Mouse (Mus musculus) liver, embryonic 11.5 days (tissue): ENCODE measurements at regions not wholly inside any gene's neighbourhood (a gene's known extent, or its start where the extent isn't known, plus 50 kb on each side); places are given as distances from the start of the nearest gene placed in this dataset.

ENCODE experiments used
- ATAC-seq: fragments of 200-750 bp; cut with Nextera tagmentation; replicated peaks from 2 replicates; pipeline ENCODE4 v1.8.0; 2017; ENCODE audit warnings: moderate number of reproducible peaks, mild to moderate bottlenecking, moderate TSS enrichment, moderate library complexity; ENCODE audit not compliant: low FRiP score
- DNase-seq: peaks from one replicate; pipeline ENCODE4 v3.0.0-alpha.2; 2017; ENCODE audit warnings: low spot score
- H3K27ac ChIP-seq: fragments of 300-500 bp; sonication (generic); 2 replicates; pipeline ENCODE4 v1.5.1; 2014; ENCODE audit warnings: mild to moderate bottlenecking, low read depth, low read length, control low read depth
- H3K27me3 ChIP-seq: fragments of 300-500 bp; sonication (generic); replicated peaks from 2 replicates; pipeline ENCODE4 v1.6.1; 2014; ENCODE audit warnings: low read length, mixed read lengths; ENCODE audit not compliant: control insufficient read depth, insufficient read depth
- H3K36me3 ChIP-seq: fragments of 300-500 bp; sonication (generic); 2 replicates; pipeline ENCODE4 v1.6.1; 2014; ENCODE audit warnings: mild to moderate bottlenecking, low read length, moderate library complexity, mixed read lengths; ENCODE audit not compliant: control insufficient read depth, insufficient read depth
- H3K4me1 ChIP-seq: fragments of 300-500 bp; sonication (generic); replicated peaks from 2 replicates; pipeline ENCODE4 v1.6.1; 2014; ENCODE audit warnings: low read length, mixed read lengths; ENCODE audit not compliant: control insufficient read depth, insufficient read depth
- H3K4me2 ChIP-seq: fragments of 300-500 bp; sonication (generic); 2 replicates; pipeline ENCODE4 v1.6.1; 2014; ENCODE audit warnings: mild to moderate bottlenecking, control low read depth, moderate library complexity
- H3K4me3 ChIP-seq: fragments of 300-500 bp; sonication (generic); 2 replicates; pipeline ENCODE4 v1.5.1; 2014; ENCODE audit warnings: low read depth, low read length, control low read depth
- H3K9ac ChIP-seq: fragments of 300-500 bp; sonication (generic); 2 replicates; pipeline ENCODE4 v1.6.1; 2014; ENCODE audit warnings: low read depth, low read length, control low read depth
- H3K9me3 ChIP-seq: fragments of 300-500 bp; sonication (generic); 2 replicates; pipeline ENCODE4 v1.6.1; 2016; ENCODE audit warnings: low read length, inconsistent platforms, mixed read lengths; ENCODE audit not compliant: control insufficient read depth
- WGBS: fragments of 180-500 bp; shearing (Covaris S2); extraction: QIAGEN DNeasy Blood & Tissue Kit; methylation state at CpG from one replicate; pipeline ENCODE4 v1.1.7; 2014; 5-methylcytosine and 5-hydroxymethylcytosine counted together

- Histone ChIP-seq H3K4me3 (no peak overlapping the region), H3K9ac (no peak overlapping the region), H3K4me2 (no peak overlapping the region), H3K4me1 (no peaks in the 10 kb centered on the region), H3K27me3 (no peaks in the 10 kb centered on the region), H3K27ac (no peak overlapping the region), H3K36me3 (no peaks in the 10 kb centered on the region), H3K9me3 (no peaks in the 10 kb centered on the region)
- 70% methylated on average over 12 of the region's 12 CpGs for WGBS
- ATAC-seq (no peak), DNase-seq (no peak)
Measured at GRCm38 (mm10) chr1:75833071-75833830, 287.2 kb downstream of the Slc4a3 start.

- WGBS = 78% methylated on average over 3 of the region's 3 CpGs
- Histone ChIP-seq H3K27me3 (no peaks in the 10 kb centered on the region), H3K4me3 (no peak overlapping the region)
Measured at GRCm38 (mm10) chr1:75834361-75834760, 288.3 kb downstream of the Slc4a3 start.

GRCm38 (mm10) chr1:75839551-75840223, 293.6 kb downstream of the Slc4a3 start:
- H3K27me3 ChIP-seq = no peaks in the 10 kb centered on the region
- no peaks in the 10 kb centered on the region for H3K9me3 ChIP-seq
- 78% methylated on average over 11 of the region's 11 CpGs for WGBS
- no peaks in the 10 kb centered on the region for H3K36me3 ChIP-seq
- H3K9ac ChIP-seq = no peak overlapping the region
- ATAC-seq = no peak
- H3K4me1 ChIP-seq = no peaks in the 10 kb centered on the region
- H3K27ac ChIP-seq = no peak overlapping the region
- no peak overlapping the region for H3K4me2 ChIP-seq
- H3K4me3 ChIP-seq = no peak overlapping the region
- DNase-seq = no peak

More at GRCm38 (mm10) chr1:75834361-75834760, 288.3 kb downstream of the Slc4a3 start:
- Histone ChIP-seq H3K27ac (no peak overlapping the region), H3K4me1 (no peaks in the 10 kb centered on the region), H3K4me2 (no peak overlapping the region), H3K9ac (no peak overlapping the region), H3K9me3 (no peaks in the 10 kb centered on the region), H3K36me3 (no peaks in the 10 kb centered on the region)
- DNase-seq (no peak), ATAC-seq (no peak)

- no peaks in the 10 kb centered on the region for H3K9me3 ChIP-seq
- 77% methylated on average over 4 of the region's 4 CpGs for WGBS
- no peak overlapping the region for H3K9ac ChIP-seq
- DNase-seq (no peak), ATAC-seq (no peak)
- no peak overlapping the region for H3K4me2 ChIP-seq
- no peak overlapping the region for H3K4me3 ChIP-seq
- no peaks in the 10 kb centered on the region for H3K27me3 ChIP-seq
- no peak overlapping the region for H3K27ac ChIP-seq
- H3K36me3 ChIP-seq = no peaks in the 10 kb centered on the region
- H3K4me1 ChIP-seq = no peaks in the 10 kb centered on the region
Measured at GRCm38 (mm10) chr1:75842396-75842795, 296.3 kb downstream of the Slc4a3 start.

- DNase-seq = no peak
- Histone ChIP-seq H3K4me1 (no peaks in the 10 kb centered on the region), H3K27me3 (no peaks in the 10 kb centered on the region), H3K4me3 (no peak overlapping the region), H3K36me3 (no peaks in the 10 kb centered on the region), H3K27ac (no peak overlapping the region), H3K9me3 (no peaks in the 10 kb centered on the region), H3K4me2 (no peak overlapping the region), H3K9ac (no peak overlapping the region)
- no peak for ATAC-seq
- WGBS = 86% methylated on average over 6 of the region's 6 CpGs
Measured at GRCm38 (mm10) chr1:75843326-75843725, 297.3 kb downstream of the Slc4a3 start.

GRCm38 (mm10) chr1:75844123-75844522, 298.1 kb downstream of the Slc4a3 start:
- 76% methylated on average over 10 of the region's 10 CpGs for WGBS
- Histone ChIP-seq H3K27me3 (no peaks in the 10 kb centered on the region), H3K9me3 (no peaks in the 10 kb centered on the region), H3K36me3 (no peaks in the 10 kb centered on the region), H3K27ac (no peak overlapping the region), H3K4me1 (no peaks in the 10 kb centered on the region), H3K4me3 (no peak overlapping the region), H3K9ac (no peak overlapping the region), H3K4me2 (no peak overlapping the region)
- DNase-seq (no peak), ATAC-seq (no peak)

GRCm38 (mm10) chr1:75844529-75844928, 298.5 kb downstream of the Slc4a3 start:
- Histone ChIP-seq H3K9ac (no peak overlapping the region), H3K4me3 (no peak overlapping the region), H3K27me3 (no peaks in the 10 kb centered on the region), H3K9me3 (no peaks in the 10 kb centered on the region), H3K27ac (no peak overlapping the region), H3K36me3 (no peaks in the 10 kb centered on the region), H3K4me2 (no peak overlapping the region), H3K4me1 (no peaks in the 10 kb centered on the region)
- WGBS = 75% methylated on average over 4 of the region's 4 CpGs
- ATAC-seq (no peak), DNase-seq (no peak)

GRCm38 (mm10) chr1:75844981-75845380, 298.9 kb downstream of the Slc4a3 start:
- WGBS = 49% methylated on average over 5 of the region's 7 CpGs
- Histone ChIP-seq H3K4me2 (no peak overlapping the region), H3K4me3 (no peak overlapping the region), H3K27ac (no peak overlapping the region), H3K4me1 (no peaks in the 10 kb centered on the region), H3K36me3 (no peaks in the 10 kb centered on the region), H3K27me3 (no peaks in the 10 kb centered on the region), H3K9ac (no peak overlapping the region), H3K9me3 (no peaks in the 10 kb centered on the region)
- DNase-seq (no peak), ATAC-seq (no peak)
